Mouse (Mus musculus) heart, adult 11 months (tissue): ENCODE data around the gene Tff3.

ENCODE experiments used
- DNase-seq: peaks from one replicate; pipeline ENCODE4 v3.0.0; 2022

The Tff3 gene

GRCm38 (mm10) chr17:31129452-31129851, at the start of gene Tff3:
TSS of gene Tff3 (minus strand) at chr17:31129646.
- no peak for DNase-seq

GRCm38 (mm10) chr17:31176321-31176720, 46.9 kb upstream of the Tff3 start:
- DNase-seq: no peak

- DNase-seq: no peak
Observed at GRCm38 (mm10) chr17:31169796-31170195, 40.4 kb upstream of the Tff3 start.

GRCm38 (mm10) chr17:31165127-31165526, 35.7 kb upstream of the Tff3 start, which contains the start of gene Tff1:
TSS of gene Tff1 (minus strand) at chr17:31165277.
- DNase-seq: no peak

- no peak for DNase-seq
Observed at GRCm38 (mm10) chr17:31163821-31164220, 34.4 kb upstream of the Tff3 start.

- DNase-seq: no peak
Observed at GRCm38 (mm10) chr17:31162607-31163006, 33.2 kb upstream of the Tff3 start.

- DNase-seq: no peak
Observed at GRCm38 (mm10) chr17:31160291-31160690, 30.8 kb upstream of the Tff3 start.

- DNase-seq: no peak
Observed at GRCm38 (mm10) chr17:31157921-31158320, 28.5 kb upstream of the Tff3 start.

- no peak for DNase-seq
Observed at GRCm38 (mm10) chr17:31153785-31154184, 24.3 kb upstream of the Tff3 start.

- DNase-seq: no peak
Observed at GRCm38 (mm10) chr17:31152966-31153499, 23.6 kb upstream of the Tff3 start.

GRCm38 (mm10) chr17:31152512-31152911, 23.1 kb upstream of the Tff3 start:
- DNase-seq: no peak

GRCm38 (mm10) chr17:31145998-31146397, 16.6 kb upstream of the Tff3 start:
- no peak for DNase-seq

GRCm38 (mm10) chr17:31144040-31145037, 14.9 kb upstream of the Tff3 start, which contains the start of gene Tff2:
TSS of gene Tff2 (minus strand) at chr17:31144282.
- no peak for DNase-seq

- no peak for DNase-seq
Observed at GRCm38 (mm10) chr17:31142116-31142515, 12.7 kb upstream of the Tff3 start.

GRCm38 (mm10) chr17:31138398-31138797, 9.0 kb upstream of the Tff3 start:
- no peak for DNase-seq

GRCm38 (mm10) chr17:31136821-31137220, 7.4 kb upstream of the Tff3 start:
- no peak for DNase-seq

- no peak for DNase-seq
Observed at GRCm38 (mm10) chr17:31136291-31136690, 6.8 kb upstream of the Tff3 start.

- no peak for DNase-seq
Observed at GRCm38 (mm10) chr17:31134913-31135312, 5.5 kb upstream of the Tff3 start.

- DNase-seq: no peak
Observed at GRCm38 (mm10) chr17:31133776-31134175, 4.3 kb upstream of the Tff3 start.

GRCm38 (mm10) chr17:31131269-31131821, 1.9 kb upstream of the Tff3 start:
- no peak for DNase-seq

GRCm38 (mm10) chr17:31128708-31129318, 633 bp downstream of the Tff3 start:
- DNase-seq: no peak

- DNase-seq: no peak
Observed at GRCm38 (mm10) chr17:31125548-31126266, 3.7 kb downstream of the Tff3 start.

- no peak for DNase-seq
Observed at GRCm38 (mm10) chr17:31121975-31122374, 7.5 kb downstream of the Tff3 start.
